8 mouse cellular contexts compared by ENCODE assay signal in the genomic region with DNA sequence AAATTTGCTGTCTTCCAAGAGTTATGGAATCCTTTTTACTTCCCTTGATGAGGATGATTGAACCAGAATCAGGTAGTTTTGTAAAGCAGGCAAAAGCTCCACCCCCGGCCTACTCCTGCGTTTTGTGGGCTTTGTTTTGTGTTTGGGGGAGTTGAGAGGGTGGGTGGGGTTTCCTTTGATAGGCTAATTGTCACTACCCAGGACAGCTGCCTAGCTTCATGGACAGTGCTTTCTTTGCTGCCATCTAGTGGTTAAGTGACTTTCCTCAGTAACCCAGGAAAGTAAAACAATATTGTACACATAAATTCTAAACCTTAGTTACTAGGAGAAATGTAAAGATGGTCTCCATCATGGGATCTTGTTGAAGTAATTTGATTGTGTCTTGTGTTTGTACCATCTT.
A peak's percentile ranks its signal among the peaks of the same experiment; 100 is the strongest.
DNase-seq lines count a peak whose midpoint lies in the region; ATAC-seq and TF ChIP-seq lines count a peak whose summit lies in the region.

No protein-coding gene starts in this region.

- H3K27me3 ChIP-seq in MEL (ENCODE audit: control insufficient read depth in 1 of 2, insufficient read depth in 2 of 2, low read length in 2 of 2) = no peaks in the 10 kb centered on the region

- TF ChIP-seq RAD21 in MEL (IDR thresholded peaks at IDR 0.05; ENCODE audit: low read depth, low read length) = peak; percentile 72

- no peaks in the 10 kb centered on the region for H3K4me1 ChIP-seq in MEL (ENCODE audit: control insufficient read depth in 1 of 2, insufficient read depth in 2 of 2, low read length in 2 of 2)

- TF ChIP-seq POLR2A in MEL (IDR thresholded peaks at IDR 0.05; ENCODE audit: control insufficient read depth in 1 of 2, insufficient read depth in 1 of 2, low read depth in 1 of 2, low read length in 2 of 2, poor library complexity in 1 of 2) = no peak

- H3K27ac ChIP-seq in layer of hippocampus, adult 2 months = peak overlapping the region; percentile 32
- H3K27ac ChIP-seq in MEL (ENCODE audit: control insufficient read depth, low read depth, low read length) = no peak overlapping the region

- H3K36me3 ChIP-seq in MEL (ENCODE audit: control insufficient read depth in 1 of 2, insufficient read depth in 2 of 2, low read length in 2 of 2) = peaks cover 4 to 8% of the 10 kb centered on the region in 2 experiments

- peak; percentile 59; the same call in 1 of the 2 replicates for ATAC-seq in erythroid progenitor cell, adult 5-6 weeks (replicated peaks; ENCODE audit: low FRiP score, poor library complexity, severe bottlenecking)

- TF ChIP-seq EP300 in MEL (IDR thresholded peaks at IDR 0.05; ENCODE audit: low read depth in 1 of 2, low read length in 2 of 2) = no peak

- peak; percentile 88 for TF ChIP-seq CTCF in layer of hippocampus, adult 2 months (conservative IDR thresholded peaks at IDR 0.05)
- TF ChIP-seq CTCF in MEL (IDR thresholded peaks at IDR 0.05 in 2 of 3, conservative IDR thresholded peaks at IDR 0.05 in 1 of 3; ENCODE audit: control insufficient read depth in 1 of 3, insufficient read depth in 1 of 3, low read depth in 2 of 3, low read length in 3 of 3, poor library complexity in 1 of 3, severe bottlenecking in 1 of 3) = peak; percentile 53 to 81 (median 76)

- peak; percentile 36 for DNase-seq in cerebellum, adult 9-10 months
- DNase-seq in cerebellum, adult 11 months = no peak
- DNase-seq in layer of hippocampus, adult 2 months (ENCODE audit: low spot score in 2 of 2) = peak; percentile 26 to 34
- no peak for DNase-seq in layer of hippocampus, postnatal 36 days
- DNase-seq in MEL (ENCODE audit: low read depth, low spot score) = peak; percentile 88
- DNase-seq in lung, postnatal 36 days = peak; percentile 80
- DNase-seq in testis, postnatal 10 days (ENCODE audit: low spot score) = no peak

- no peak overlapping the region for H3K9ac ChIP-seq in MEL (ENCODE audit: control insufficient read depth, low read depth, low read length, poor library complexity, severe bottlenecking)

- H3K4me3 ChIP-seq in layer of hippocampus, adult 2 months = no peak overlapping the region
- H3K4me3 ChIP-seq in MEL (ENCODE audit: control insufficient read depth in 1 of 2, insufficient read depth in 1 of 2, low read depth in 2 of 2, low read length in 2 of 2) = no peak overlapping the region

- H3K79me2 ChIP-seq in MEL (ENCODE audit: control insufficient read depth, insufficient read depth, low read length, poor library complexity) = no peaks in the 10 kb centered on the region

- no peaks in the 10 kb centered on the region for H3K9me3 ChIP-seq in MEL (replicated peaks; ENCODE audit: insufficient read depth, low read length)

TF ChIP-seq in MEL, 35 proteins besides CTCF, POLR2A, EP300 and RAD21:
- TF ChIP-seq NELFE (IDR thresholded peaks at IDR 0.05; ENCODE audit: low read depth, low read length) = no peak
- TF ChIP-seq ZC3H11A (IDR thresholded peaks at IDR 0.05; ENCODE audit: low read depth, low read length) = peak; percentile 51
- TF ChIP-seq GABPA (IDR thresholded peaks at IDR 0.05; ENCODE audit: low read depth, low read length) = no peak
- TF ChIP-seq SIN3A (IDR thresholded peaks at IDR 0.05; ENCODE audit: low read length) = peak; percentile 40; the same call in 1 of the 2 replicates
- 0 out of 2 replicates have a peak, but pooled peaks have one; percentile 32 for TF ChIP-seq JUND (IDR thresholded peaks at IDR 0.05; ENCODE audit: low read depth, low read length)
- no peak for TF ChIP-seq TCF12 (IDR thresholded peaks at IDR 0.05; ENCODE audit: low read depth, low read length)
- no peak for TF ChIP-seq USF1 (IDR thresholded peaks at IDR 0.05; ENCODE audit: low read depth, low read length)
- no peak for TF ChIP-seq TAL1 (IDR thresholded peaks at IDR 0.05; ENCODE audit: low read length)
- no peak for TF ChIP-seq POLR2AphosphoS5 (IDR thresholded peaks at IDR 0.05; ENCODE audit: borderline replicate concordance, low read depth, low read length)
- TF ChIP-seq BHLHE40 (IDR thresholded peaks at IDR 0.05; ENCODE audit: borderline replicate concordance, low read depth, low read length) = no peak
- TF ChIP-seq SMC3 (IDR thresholded peaks at IDR 0.05; ENCODE audit: low read depth, low read length) = peak; percentile 74

Comparison
In these comparisons a context has a peak if more than half of its experiments do, and no peak if none do; other contexts are left out.
1. DNase-seq: peak in cerebellum, adult 9-10 months (single experiment), layer of hippocampus, adult 2 months (2 of 2), MEL (single experiment) and lung, postnatal 36 days (single experiment); none in cerebellum, adult 11 months (single experiment), layer of hippocampus, postnatal 36 days (0 of 2) and testis, postnatal 10 days (single experiment).